Mouse (Mus musculus) kidney, postnatal 36 days (tissue): ENCODE results near the gene Gm28230.
A peak's percentile ranks its signal among the peaks of the same experiment; 100 is the strongest.

Source experiments
- DNase-seq, 2 experiments: peaks; one replicate each; pipeline ENCODE4 v3.0.0; 2021 to 2022; ENCODE audit warnings: mixed read lengths in 2 of 2

Gene Gm28230

GRCm38 (mm10) chr2:74691022-74691951 is 35.2 kb upstream of the Gm28230 start, which contains the start of gene Hoxd10:
Gene Hoxd10, plus strand, starts transcription at chr2:74691924.
- DNase-seq, result peak; percentile 89 to 94

- DNase-seq, result peak in 1 of 2 experiments; percentile 43
Observed at GRCm38 (mm10) chr2:74691995-74692807, 34.3 kb upstream of the Gm28230 start.

GRCm38 (mm10) chr2:74692808-74693431 is 33.6 kb upstream of the Gm28230 start:
- no peak for DNase-seq

GRCm38 (mm10) chr2:74693432-74693827 is 33.1 kb upstream of the Gm28230 start:
- DNase-seq, result no peak

- DNase-seq, result peak; percentile 82 to 83
Observed at GRCm38 (mm10) chr2:74694066-74694465, 32.5 kb upstream of the Gm28230 start.

GRCm38 (mm10) chr2:74695383-74695782 is 31.1 kb upstream of the Gm28230 start:
- no peak for DNase-seq

- no peak for DNase-seq
Observed at GRCm38 (mm10) chr2:74695813-74696430, 30.6 kb upstream of the Gm28230 start.

- peak in 1 of 2 experiments; percentile 48 for DNase-seq
Observed at GRCm38 (mm10) chr2:74696442-74697335, 29.8 kb upstream of the Gm28230 start.

- DNase-seq, result peak; percentile 85 to 87
Observed at GRCm38 (mm10) chr2:74697567-74698121, 28.9 kb upstream of the Gm28230 start, which contains the start of gene Hoxd9. Gene Hoxd9, plus strand, starts transcription at chr2:74697727.

GRCm38 (mm10) chr2:74698201-74699052 is 28.1 kb upstream of the Gm28230 start:
- DNase-seq, result peak in 1 of 2 experiments; percentile 61

GRCm38 (mm10) chr2:74699053-74699430 is 27.5 kb upstream of the Gm28230 start:
- peak in 1 of 2 experiments; percentile 48 for DNase-seq

- peak in 1 of 2 experiments; percentile 56 for DNase-seq
Observed at GRCm38 (mm10) chr2:74699664-74700545, 26.6 kb upstream of the Gm28230 start.

- peak in 1 of 2 experiments; percentile 67 for DNase-seq
Observed at GRCm38 (mm10) chr2:74700546-74701112, 25.9 kb upstream of the Gm28230 start.

GRCm38 (mm10) chr2:74701949-74702819 is 24.3 kb upstream of the Gm28230 start:
- DNase-seq, result peak; percentile 83 to 93

- no peak for DNase-seq
Observed at GRCm38 (mm10) chr2:74702820-74703219, 23.7 kb upstream of the Gm28230 start.

GRCm38 (mm10) chr2:74703317-74703716 is 23.2 kb upstream of the Gm28230 start:
- DNase-seq, result no peak

- peak; percentile 81 to 82 for DNase-seq
Observed at GRCm38 (mm10) chr2:74703720-74704392, 22.7 kb upstream of the Gm28230 start.
